Mouse (Mus musculus) midbrain, postnatal 0 days (tissue): ENCODE measurements around the gene Atrn. TPM values are rescaled to one million over a fixed set of nuclear protein-coding genes. Genes with fewer than 3 reads are reported as not detected.
"Not testable (repeated sequence)": the region's sequence is repeated elsewhere in the genome, so short reads cannot be mapped to it uniquely, and the experiment has no call there.

Experiments
- ATAC-seq: fragments of 200-750 bp; cut with Nextera tagmentation; 2 replicates; pipeline ENCODE4 v1.8.0; 2017; ENCODE audit warnings: moderate number of reproducible peaks, mild to moderate bottlenecking, moderate TSS enrichment, moderate library complexity; ENCODE audit not compliant: low FRiP score
- DNase-seq: peaks from one replicate; pipeline ENCODE4 v3.0.0-alpha.2; 2015; ENCODE audit warnings: low spot score
- H3K27ac ChIP-seq: fragments of 300-500 bp; sonication (generic); 2 replicates; pipeline ENCODE4 v1.5.1; 2014; ENCODE audit warnings: low read depth, mild to moderate bottlenecking, low read length, mixed read lengths
- H3K27me3 ChIP-seq: fragments of 300-500 bp; sonication (generic); 2 replicates; pipeline ENCODE4 v1.6.1; 2014; ENCODE audit warnings: low read length, control low read depth, mixed read lengths; ENCODE audit not compliant: insufficient read depth
- H3K36me3 ChIP-seq: fragments of 300-500 bp; sonication (generic); 2 replicates; pipeline ENCODE4 v1.6.1; 2014; ENCODE audit warnings: low read length, control low read depth, mixed read lengths; ENCODE audit not compliant: insufficient read depth
- H3K4me1 ChIP-seq: fragments of 300-500 bp; sonication (generic); 2 replicates; pipeline ENCODE4 v1.6.1; 2014; ENCODE audit warnings: mild to moderate bottlenecking, control low read depth, antibody characterized with exemption, low read length, mixed read lengths; ENCODE audit not compliant: insufficient read depth
- H3K4me2 ChIP-seq: fragments of 300-500 bp; sonication (generic); 2 replicates; pipeline ENCODE4 v1.6.1; 2014; ENCODE audit warnings: low read depth, mild to moderate bottlenecking, low read length, mixed read lengths; ENCODE audit not compliant: poor library complexity, severe bottlenecking
- H3K4me3 ChIP-seq: fragments of 300-500 bp; sonication (generic); 2 replicates; pipeline ENCODE4 v1.5.1; 2014; ENCODE audit warnings: low read depth, mild to moderate bottlenecking, low read length, moderate library complexity
- H3K9ac ChIP-seq: fragments of 300-500 bp; sonication (generic); replicated peaks from 2 replicates; pipeline ENCODE4 v1.6.1; 2014; ENCODE audit warnings: mild to moderate bottlenecking, low read length, moderate library complexity, mixed read lengths; ENCODE audit not compliant: poor library complexity, severe bottlenecking
- H3K9me3 ChIP-seq: fragments of 300-500 bp; sonication (generic); 2 replicates; pipeline ENCODE4 v1.6.1; 2016; ENCODE audit warnings: low read length, control low read depth
- CTCF ChIP-seq: IDR thresholded peaks from 2 replicates; pipeline ENCODE4 v1.5.1; 2016; ENCODE audit warnings: antibody characterized with exemption, mild to moderate bottlenecking
- WGBS: fragments of 180-500 bp; shearing (Covaris S2); extraction: QIAGEN DNeasy Blood & Tissue Kit; methylation state at CpG from one replicate; pipeline ENCODE4 v1.1.7; 2014; 5-methylcytosine and 5-hydroxymethylcytosine counted together
- polyA plus RNA-seq: library from polyadenylated mRNA; unstranded; fragments of >200 nt; fragmentation: Nextera tagmentation; extraction: Ambion mirVana; gene quantifications from 2 replicates; pipeline ENCODE4 v1.2.1, GENCODE M21; 2015
- total RNA-seq: library from RNA; depleted of rRNA; stranded (reverse); fragments of >200 nt; gene quantifications from 2 replicates; pipeline ENCODE4 v1.2.3, GENCODE M21; 2014

Gene Atrn
- total and polyA plus RNA-seq, 2 experiments from 2014 or later = 13.5 to 84.4 TPM

DNA sequence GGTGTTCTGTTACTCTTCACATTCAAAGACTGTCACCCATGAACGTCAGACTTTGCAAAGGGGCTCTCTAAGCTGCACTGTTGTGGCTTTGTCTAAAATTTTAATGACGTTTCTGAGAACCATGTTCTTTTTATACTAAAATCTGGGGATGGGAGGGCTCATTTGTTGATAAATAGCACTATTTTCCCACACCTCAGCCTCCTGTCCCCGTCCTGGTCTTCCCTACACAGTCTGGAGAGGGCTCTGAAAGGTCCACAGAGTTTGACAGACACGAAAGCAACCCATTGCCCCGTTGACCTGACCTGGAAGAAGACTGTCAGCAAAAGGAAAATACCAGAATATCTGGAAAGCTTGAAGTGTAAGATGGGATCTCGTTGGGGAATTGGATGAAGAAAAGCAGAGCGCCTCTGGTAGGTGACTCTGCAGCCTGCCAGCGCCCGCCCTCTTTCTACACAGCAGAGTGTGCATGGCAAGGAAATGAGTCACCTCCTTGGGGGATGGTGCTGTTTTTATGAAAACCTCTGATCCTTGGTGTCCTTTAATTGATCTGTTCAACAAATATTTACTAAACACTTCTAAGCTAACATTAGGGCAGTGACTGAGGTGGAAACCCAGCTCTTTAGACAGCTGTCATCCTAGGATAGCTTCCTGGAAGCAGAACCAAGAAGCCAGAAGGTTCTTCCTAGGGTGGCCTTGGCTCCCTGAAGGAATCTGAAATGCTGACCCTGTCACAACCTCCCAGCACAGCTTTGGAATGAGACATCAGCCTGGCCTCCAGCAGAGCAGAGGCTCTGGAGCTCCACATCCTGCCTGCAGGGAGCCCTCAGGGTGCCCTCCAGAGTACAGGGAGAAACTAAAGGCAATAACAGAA lies 123.0 kb downstream of the Atrn start:
- Histone ChIP-seq H3K4me3 (no peak overlapping the region), H3K4me1 (no peaks in the 10 kb centered on the region), H3K4me2 (no peak overlapping the region), H3K27me3 (no peaks in the 10 kb centered on the region), H3K36me3 (peaks cover 25% of the 10 kb centered on the region), H3K27ac (no peak overlapping the region), H3K9me3 (no peaks in the 10 kb centered on the region; the same call in 1 of the 2 replicates), H3K9ac (no peak overlapping the region)
- WGBS = 78% methylated on average over 9 of the region's 9 CpGs
- ATAC-seq = no peak
- TF ChIP-seq CTCF = no peak
- no peak for DNase-seq

DNA sequence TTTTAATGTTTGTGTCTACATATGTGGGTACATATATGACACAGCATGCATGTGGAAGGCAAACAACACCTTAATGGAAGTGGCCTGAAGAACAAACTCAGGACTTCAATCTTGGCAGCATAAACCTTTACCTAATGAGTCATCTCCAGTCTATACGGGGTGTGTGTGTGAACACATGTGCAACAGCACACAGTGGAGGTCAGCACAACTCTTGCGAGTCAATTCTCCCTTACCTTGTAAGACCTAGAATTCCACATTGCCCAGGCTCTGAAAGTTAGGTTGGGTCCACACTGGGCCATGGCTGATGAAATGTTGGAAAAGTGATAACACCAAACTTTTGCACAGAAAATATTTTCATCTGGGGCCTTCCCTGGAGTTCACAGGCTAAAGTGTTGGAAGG lies 124.3 kb downstream of the Atrn start:
- H3K36me3 ChIP-seq = peaks cover 19% of the 10 kb centered on the region
- no peak overlapping the region for H3K9ac ChIP-seq
- H3K4me3 ChIP-seq = no peak overlapping the region
- TF ChIP-seq CTCF = no peak
- H3K9me3 ChIP-seq = no peaks in the 10 kb centered on the region; the same call in 1 of the 2 replicates
- no peak overlapping the region for H3K27ac ChIP-seq
- H3K4me2 ChIP-seq = no peak overlapping the region
- no peak for DNase-seq
- H3K4me1 ChIP-seq = no peaks in the 10 kb centered on the region
- ATAC-seq = no peak
- H3K27me3 ChIP-seq = no peaks in the 10 kb centered on the region
- 96% methylated on average over 2 of the region's 2 CpGs for WGBS

DNA sequence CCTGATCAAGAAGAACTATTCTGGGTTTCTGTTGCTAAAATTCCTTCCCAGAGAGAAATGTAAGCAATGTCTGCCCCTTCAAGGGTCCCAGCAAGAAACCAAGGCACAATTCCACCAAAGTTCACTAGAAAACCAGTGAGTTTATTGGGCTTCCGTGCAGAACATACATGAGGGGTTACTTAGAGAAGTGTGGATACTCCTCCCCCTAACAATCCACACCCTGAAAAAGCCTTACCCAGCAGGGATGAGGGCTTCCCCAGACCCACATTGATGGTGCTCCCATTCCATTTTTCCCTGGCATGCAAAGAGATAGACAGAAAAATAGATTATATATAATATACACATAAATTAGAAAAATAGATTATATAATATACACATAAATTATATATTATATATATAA lies 124.7 kb downstream of the Atrn start:
- DNase-seq (no peak), ATAC-seq (no peak)
- Histone ChIP-seq H3K4me1 (no peaks in the 10 kb centered on the region), H3K9ac (no peak overlapping the region), H3K27me3 (no peaks in the 10 kb centered on the region), H3K36me3 (peaks cover 14% of the 10 kb centered on the region), H3K4me2 (no peak overlapping the region), H3K27ac (no peak overlapping the region), H3K4me3 (no peak overlapping the region), H3K9me3 (no peaks in the 10 kb centered on the region; the same call in 1 of the 2 replicates)
- 84% methylated on average over 1 of the region's 1 CpGs for WGBS
- TF ChIP-seq CTCF = no peak

DNA sequence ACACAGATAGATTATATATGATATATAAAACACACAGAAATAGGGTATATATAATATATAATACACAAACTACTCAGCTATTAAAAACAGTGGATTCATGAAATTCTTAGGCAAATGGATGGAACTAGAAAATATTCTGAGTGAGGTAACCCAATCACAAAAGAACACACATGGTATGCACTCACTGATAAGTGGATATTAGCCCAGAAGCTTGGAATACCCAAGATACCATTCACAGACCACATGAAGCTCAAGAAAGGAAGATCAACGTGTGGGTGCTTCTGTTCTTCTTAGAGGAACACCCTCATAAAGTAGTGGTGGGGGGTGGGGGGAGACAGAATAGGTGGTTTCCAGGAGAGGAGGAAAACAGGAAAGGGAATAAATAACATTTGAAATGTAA lies 125.1 kb downstream of the Atrn start:
- H3K9me3 ChIP-seq, H3K4me3 ChIP-seq, H3K27ac ChIP-seq, H3K27me3 ChIP-seq, ATAC-seq, H3K4me1 ChIP-seq, H3K4me2 ChIP-seq, H3K9ac ChIP-seq, DNase-seq: not testable (repeated sequence)
- peaks cover 11% of the 10 kb centered on the region for H3K36me3 ChIP-seq
- WGBS = 73% methylated on average over 1 of the region's 1 CpGs

DNA sequence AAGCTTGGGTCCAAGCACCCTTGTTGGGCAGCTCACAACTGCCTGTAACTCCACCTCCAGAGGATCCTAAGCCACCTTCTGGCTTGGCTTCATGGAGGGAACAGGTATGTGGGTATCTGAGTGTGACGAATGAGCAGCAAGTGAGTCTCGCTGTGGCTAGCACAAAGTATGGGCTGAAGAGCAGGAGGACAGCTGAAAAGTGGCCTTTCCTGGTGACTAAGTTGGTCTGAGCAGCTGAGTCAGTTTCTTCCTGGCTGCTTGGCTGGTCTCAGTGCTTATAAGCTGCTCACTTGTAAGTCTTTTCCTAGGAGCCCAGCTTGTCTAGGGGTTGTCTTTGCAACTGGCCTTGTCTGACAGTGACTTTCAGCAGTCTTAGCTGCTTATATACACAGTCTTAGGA lies 130.0 kb downstream of the Atrn start:
- no peak overlapping the region for H3K9ac ChIP-seq
- peaks cover 2% of the 10 kb centered on the region; the same call in 1 of the 2 replicates for H3K4me1 ChIP-seq
- no peak for ATAC-seq
- H3K4me2 ChIP-seq = no peak overlapping the region
- H3K36me3 ChIP-seq = no peaks in the 10 kb centered on the region
- 87% methylated on average over 2 of the region's 2 CpGs for WGBS
- no peaks in the 10 kb centered on the region for H3K27me3 ChIP-seq
- H3K27ac ChIP-seq = no peak overlapping the region
- H3K4me3 ChIP-seq = no peak overlapping the region
- TF ChIP-seq CTCF = no peak
- no peak for DNase-seq
- no peaks in the 10 kb centered on the region; the same call in 1 of the 2 replicates for H3K9me3 ChIP-seq

DNA sequence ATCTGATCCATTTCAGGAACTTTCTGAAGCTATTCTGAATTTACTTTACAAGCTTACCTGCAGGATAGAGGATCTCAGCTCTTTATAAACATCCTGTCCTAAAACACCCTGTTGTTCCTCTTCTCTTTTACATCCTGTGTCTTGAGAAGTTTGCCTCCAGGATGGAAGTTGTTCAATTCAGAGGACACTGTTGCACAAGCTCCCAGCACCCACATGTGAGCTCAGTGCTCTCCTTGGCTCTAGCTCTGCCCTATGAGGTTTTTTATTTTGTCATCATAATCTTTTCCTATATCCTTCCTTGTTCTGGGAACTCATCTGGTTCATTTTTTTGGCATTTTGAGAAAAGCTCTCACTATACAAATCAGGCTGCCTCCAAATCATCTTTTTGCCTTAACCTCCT lies 130.5 kb downstream of the Atrn start:
- Histone ChIP-seq H3K9me3 (no peaks in the 10 kb centered on the region; the same call in 1 of the 2 replicates), H3K36me3 (no peaks in the 10 kb centered on the region), H3K4me2 (no peak overlapping the region), H3K4me3 (no peak overlapping the region), H3K4me1 (peaks cover 2% of the 10 kb centered on the region; the same call in 1 of the 2 replicates), H3K27ac (no peak overlapping the region), H3K9ac (no peak overlapping the region), H3K27me3 (no peaks in the 10 kb centered on the region)
- no peak for TF ChIP-seq CTCF
- ATAC-seq = no peak
- DNase-seq = no peak
